Mouse (Mus musculus) cortical plate, adult 2 months (tissue): Measurements from ENCODE around the gene Tmem132c.

Experiments
- CTCF ChIP-seq: fragments of 200-500 bp; IDR thresholded peaks from 2 replicates; pipeline ENCODE4 v1.5.1; 2011; ENCODE audit warnings: mild to moderate bottlenecking, control low read depth, low read length; ENCODE audit not compliant: insufficient read depth; ENCODE audit errors: extremely low read depth
- POLR2A ChIP-seq: fragments of 200-500 bp; IDR thresholded peaks from 2 replicates; pipeline ENCODE4 v1.6.1; 2011; ENCODE audit warnings: mild to moderate bottlenecking, low read length, control low read depth; ENCODE audit not compliant: insufficient read depth; ENCODE audit errors: extremely low read depth

- TF ChIP-seq CTCF: no peak
- no peak for TF ChIP-seq POLR2A
Observed at GRCm38 (mm10) chr5:127262136-127262535, 20.5 kb downstream of the Tmem132c start.
